Mouse (Mus musculus) myocyte (in vitro differentiated cells): ENCODE data around the gene Ms4a15. TPM values are rescaled to one million over a fixed set of nuclear protein-coding genes. Genes with fewer than 3 reads are reported as not detected.

Experiments used
- H3K27me3 ChIP-seq: one replicate; pipeline ENCODE4 v1.6.1; 2011; ENCODE audit not compliant: control insufficient read depth, insufficient read depth, insufficient read length
- H3K36me3 ChIP-seq: one replicate; pipeline ENCODE4 v1.6.1; 2011; ENCODE audit not compliant: control insufficient read depth, insufficient read depth
- H3K4me2 ChIP-seq: one replicate; pipeline ENCODE4 v1.6.1; 2011; ENCODE audit warnings: low read depth, control low read depth
- H3K4me3 ChIP-seq: one replicate; pipeline ENCODE4 v1.5.1; 2011; ENCODE audit warnings: mild to moderate bottlenecking, control low read depth, moderate library complexity
- H3K79me2 ChIP-seq: one replicate; pipeline ENCODE4 v1.6.1; 2011; ENCODE audit not compliant: control insufficient read depth, insufficient read depth
- H3ac ChIP-seq: one replicate; pipeline ENCODE4 v1.6.1; 2011; ENCODE audit not compliant: control insufficient read depth, insufficient read length
- CEBPB ChIP-seq: IDR thresholded peaks from 2 replicates; pipeline ENCODE4 v1.6.1; 2011; ENCODE audit warnings: mild to moderate bottlenecking, moderate library complexity; ENCODE audit not compliant: poor library complexity, insufficient read depth, severe bottlenecking
- E2F4 ChIP-seq: IDR thresholded peaks from one replicate; pipeline ENCODE4 v1.6.1; 2011; ENCODE audit warnings: mild to moderate bottlenecking, control low read depth, moderate library complexity; ENCODE audit not compliant: insufficient read depth
- MAX ChIP-seq: IDR thresholded peaks from one replicate; pipeline ENCODE4 v1.6.1; 2011; ENCODE audit warnings: low read depth, mild to moderate bottlenecking, control low read depth
- MYOD1 ChIP-seq, 3 experiments: IDR thresholded peaks; one replicate each; pipeline ENCODE4 v1.6.1; 2011; ENCODE audit warnings: control low read depth in 2 of 3, low read depth in 2 of 3, mild to moderate bottlenecking in 2 of 3, moderate library complexity in 1 of 3; ENCODE audit not compliant: insufficient read length in 2 of 3, control insufficient read depth in 1 of 3
- MYOG ChIP-seq, 3 experiments: IDR thresholded peaks; one replicate each; pipeline ENCODE4 v1.6.1; 2011; ENCODE audit warnings: control low read depth in 2 of 3, low read depth in 2 of 3, mild to moderate bottlenecking in 2 of 3; ENCODE audit not compliant: insufficient read length in 2 of 3, control insufficient read depth in 1 of 3, insufficient read depth in 1 of 3
- POLR2A ChIP-seq: IDR thresholded peaks from one replicate; pipeline ENCODE4 v1.6.1; 2011; ENCODE audit warnings: low read depth, mild to moderate bottlenecking, control low read depth, moderate library complexity; ENCODE audit not compliant: insufficient read length
- POLR2AphosphoS2 ChIP-seq: IDR thresholded peaks from one replicate; pipeline ENCODE4 v1.6.1; 2011; ENCODE audit warnings: low read depth, control low read depth; ENCODE audit not compliant: insufficient read length
- REST ChIP-seq: IDR thresholded peaks from one replicate; pipeline ENCODE4 v1.6.1; 2011; ENCODE audit warnings: mild to moderate bottlenecking, control low read depth, moderate library complexity; ENCODE audit not compliant: insufficient read depth, insufficient read length
- SRF ChIP-seq: IDR thresholded peaks from one replicate; pipeline ENCODE4 v1.6.1; 2011; ENCODE audit warnings: low read depth; ENCODE audit not compliant: control insufficient read depth, insufficient read length
- TCF12 ChIP-seq: IDR thresholded peaks from one replicate; pipeline ENCODE4 v1.6.1; 2011; ENCODE audit warnings: mild to moderate bottlenecking, control low read depth; ENCODE audit not compliant: poor library complexity, insufficient read depth, severe bottlenecking
- TCF3 ChIP-seq: IDR thresholded peaks from one replicate; pipeline ENCODE4 v1.6.1; 2011; ENCODE audit warnings: low read depth, control low read depth; ENCODE audit not compliant: insufficient read length
- USF1 ChIP-seq: IDR thresholded peaks from one replicate; pipeline ENCODE4 v1.6.1; 2011; ENCODE audit warnings: low read depth, mild to moderate bottlenecking, control low read depth, moderate library complexity
- polyA plus RNA-seq: library from polyadenylated mRNA; unstranded; fragments of >200 nt; fragmentation: generic; extraction: Trizol; gene quantifications from one replicate; pipeline ENCODE4 v1.2.1, GENCODE M21; 2012; ENCODE audit warnings: missing spikeins

Gene Ms4a15
- polyA plus RNA-seq, 1 experiment: not detected

DNA sequence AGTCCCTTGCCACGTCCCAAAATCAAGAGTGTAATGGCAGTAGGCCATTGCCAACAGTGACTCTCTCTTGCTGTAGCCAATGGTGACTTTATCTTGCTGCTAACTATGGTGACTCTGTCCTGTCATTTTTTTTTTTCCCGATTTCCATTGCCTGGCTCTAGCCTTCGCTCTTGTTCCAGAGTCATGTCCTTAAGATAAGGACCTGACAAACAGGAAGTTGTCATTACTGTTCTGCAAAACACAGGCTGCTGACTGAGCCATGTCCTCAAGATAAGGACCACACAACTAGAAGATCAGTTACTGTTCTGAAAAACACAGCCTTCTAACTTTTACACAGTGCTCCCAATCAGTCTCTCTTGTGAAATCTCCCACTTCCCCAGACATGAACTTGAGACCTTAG, 22.6 kb downstream of the Ms4a15 start:
- Histone ChIP-seq H3K79me2 (no peaks in the 10 kb centered on the region), H3ac (no peak overlapping the region), H3K36me3 (no peaks in the 10 kb centered on the region), H3K27me3 (peaks cover 29% of the 10 kb centered on the region), H3K4me3 (no peak overlapping the region), H3K4me2 (no peak overlapping the region)
- TF ChIP-seq MAX (no peak), MYOG (IDR thresholded peaks at IDR 0.05; ENCODE audit: control insufficient read depth in 1 of 3, insufficient read depth in 1 of 3, insufficient read length in 2 of 3, low read depth in 2 of 3) (no peak), TCF12 (no peak), MYOD1 (IDR thresholded peaks at IDR 0.05; ENCODE audit: control insufficient read depth in 1 of 3, insufficient read length in 2 of 3, low read depth in 2 of 3) (no peak), E2F4 (no peak), SRF (no peak), USF1 (no peak), POLR2AphosphoS2 (no peak), CEBPB (no peak), REST (no peak)

DNA sequence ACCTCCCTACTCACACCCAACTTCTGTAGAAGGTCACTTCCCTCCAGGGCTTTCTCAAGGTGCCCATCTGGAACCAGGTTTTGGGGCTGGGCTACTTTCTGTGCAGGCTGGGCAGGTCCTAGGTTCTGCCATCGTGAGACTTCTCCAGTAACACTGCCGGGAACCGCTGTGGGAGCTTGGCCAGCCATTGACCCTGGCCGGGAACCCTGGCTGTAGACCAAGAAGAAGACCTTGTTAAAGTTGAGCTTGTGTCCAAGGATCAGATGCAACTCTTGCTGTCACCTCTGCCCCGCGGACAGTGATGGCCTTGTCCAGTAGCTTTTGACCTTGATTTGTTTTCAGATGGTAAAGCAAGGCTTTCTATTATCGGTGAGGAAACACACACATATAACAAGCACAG, 24.5 kb downstream of the Ms4a15 start:
- TF ChIP-seq REST (no peak), MYOG (IDR thresholded peaks at IDR 0.05; ENCODE audit: control insufficient read depth in 1 of 3, insufficient read depth in 1 of 3, insufficient read length in 2 of 3, low read depth in 2 of 3) (no peak), POLR2AphosphoS2 (no peak), MYOD1 (IDR thresholded peaks at IDR 0.05; ENCODE audit: control insufficient read depth in 1 of 3, insufficient read length in 2 of 3, low read depth in 2 of 3) (no peak), POLR2A (no peak), USF1 (no peak), SRF (no peak)
- H3K4me2 ChIP-seq: no peak overlapping the region
- no peaks in the 10 kb centered on the region for H3K79me2 ChIP-seq
- no peak overlapping the region for H3K4me3 ChIP-seq
- peaks cover 45% of the 10 kb centered on the region for H3K27me3 ChIP-seq
- H3K36me3 ChIP-seq: no peaks in the 10 kb centered on the region
- H3ac ChIP-seq: no peak overlapping the region

DNA sequence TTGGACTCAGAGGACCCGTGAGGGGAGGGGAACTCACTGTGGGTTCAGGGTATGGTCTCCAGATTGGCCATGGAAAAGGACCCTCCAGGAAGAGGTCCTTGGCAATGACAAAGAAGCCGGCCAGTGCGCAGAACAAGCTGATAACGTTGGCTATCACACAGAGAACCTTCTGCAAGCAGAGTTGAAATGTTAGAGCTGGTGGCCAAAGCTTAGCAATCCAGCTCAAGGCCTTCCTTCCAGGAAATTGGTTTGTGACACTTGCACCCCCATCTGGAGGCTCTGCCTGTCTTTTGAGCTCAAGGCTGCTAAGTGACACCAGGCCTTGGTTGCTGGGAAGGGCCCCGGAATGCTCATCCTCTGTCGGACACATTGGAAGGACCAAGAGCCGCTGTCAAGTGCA, 27.3 kb downstream of the Ms4a15 start:
- no peak for TF ChIP-seq E2F4
- Histone ChIP-seq H3ac (no peak overlapping the region), H3K27me3 (peaks cover 66% of the 10 kb centered on the region), H3K36me3 (no peaks in the 10 kb centered on the region), H3K4me2 (no peak overlapping the region), H3K79me2 (no peaks in the 10 kb centered on the region), H3K4me3 (no peak overlapping the region)

DNA sequence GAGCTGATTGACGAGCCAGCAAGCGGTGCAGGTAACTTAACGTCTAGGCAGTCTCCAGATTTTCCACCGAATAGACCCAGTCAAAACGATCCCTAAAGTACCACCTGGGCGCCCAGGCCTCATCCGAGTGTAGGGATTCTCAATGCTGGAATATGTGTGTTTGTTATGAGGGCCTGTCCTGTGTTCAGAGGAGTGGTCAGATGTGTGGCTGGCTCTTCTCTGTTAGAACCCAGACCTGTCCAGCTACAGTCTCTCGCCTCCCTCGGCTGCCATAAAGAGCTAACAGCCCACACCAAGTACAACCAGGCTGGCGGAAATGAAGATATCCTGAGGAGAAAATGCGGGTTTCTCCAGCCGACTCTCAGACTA, 33.1 kb downstream of the Ms4a15 start:
- no peak for TF ChIP-seq MYOG (IDR thresholded peaks at IDR 0.05; ENCODE audit: control insufficient read depth in 1 of 3, insufficient read depth in 1 of 3, insufficient read length in 2 of 3, low read depth in 2 of 3)
- no peak for TF ChIP-seq CEBPB
- TF ChIP-seq POLR2A: no peak
- no peak for TF ChIP-seq USF1
- no peak for TF ChIP-seq POLR2AphosphoS2
- TF ChIP-seq MYOD1 (IDR thresholded peaks at IDR 0.05; ENCODE audit: control insufficient read depth in 1 of 3, insufficient read length in 2 of 3, low read depth in 2 of 3): no peak
- no peak for TF ChIP-seq MAX
- no peak for TF ChIP-seq REST
- no peak for TF ChIP-seq TCF3
- no peak for TF ChIP-seq SRF
- TF ChIP-seq TCF12: no peak
- TF ChIP-seq E2F4: no peak
- Histone ChIP-seq H3K4me3 (no peak overlapping the region), H3K79me2 (no peaks in the 10 kb centered on the region), H3K4me2 (no peak overlapping the region), H3ac (no peak overlapping the region), H3K36me3 (no peaks in the 10 kb centered on the region), H3K27me3 (peaks cover 39% of the 10 kb centered on the region)

DNA sequence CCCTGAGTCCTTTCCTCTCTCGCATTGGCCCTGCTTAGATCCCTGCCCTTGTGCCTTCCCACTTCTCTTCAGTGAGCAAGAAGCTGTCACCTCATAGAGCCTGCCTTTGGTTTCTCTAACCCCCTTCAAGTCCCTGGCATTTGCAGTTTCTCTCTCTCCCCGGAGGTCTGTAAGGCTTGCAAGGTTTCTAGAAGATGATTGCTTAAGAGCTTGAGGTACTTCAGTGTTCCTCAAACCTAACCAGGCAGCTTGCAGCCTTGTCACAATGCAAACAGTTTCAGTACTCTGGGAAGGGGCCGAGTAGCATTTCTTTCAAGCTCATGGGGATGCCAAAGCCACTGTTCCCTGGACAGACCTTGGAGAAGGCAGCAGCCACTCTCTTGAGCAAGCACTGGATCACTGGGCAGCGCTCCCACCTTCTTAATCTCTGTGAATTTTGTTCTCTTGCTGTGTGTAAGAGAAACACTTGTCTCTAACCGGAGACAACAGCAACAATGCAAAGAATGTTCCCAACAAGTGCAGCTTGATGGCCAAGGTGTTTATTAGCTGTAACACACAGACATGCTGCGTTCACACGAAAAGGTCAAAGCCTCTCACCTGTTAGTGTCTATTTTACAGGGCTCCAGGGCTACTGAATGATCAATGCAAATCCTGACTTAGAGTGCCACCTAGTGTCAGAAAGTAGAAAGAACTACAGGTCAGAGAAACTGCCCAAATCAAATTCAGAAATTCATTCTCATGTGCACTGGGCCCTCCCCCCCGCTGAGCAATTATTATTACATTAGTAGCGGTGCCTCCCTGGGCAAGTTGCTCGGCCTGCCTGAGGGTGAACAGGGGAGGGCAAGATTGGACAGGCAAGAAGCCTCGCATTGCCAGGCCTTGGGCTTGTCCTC, 33.7 kb downstream of the Ms4a15 start:
- Histone ChIP-seq H3K36me3 (no peaks in the 10 kb centered on the region), H3K4me2 (peak overlapping the region; percentile 21), H3ac (no peak overlapping the region), H3K79me2 (no peaks in the 10 kb centered on the region), H3K27me3 (peaks cover 33% of the 10 kb centered on the region), H3K4me3 (no peak overlapping the region)
- TF ChIP-seq USF1 (no peak), MYOG (IDR thresholded peaks at IDR 0.05; ENCODE audit: control insufficient read depth in 1 of 3, insufficient read depth in 1 of 3, insufficient read length in 2 of 3, low read depth in 2 of 3) (peak in 1 of 3 experiments; percentile 31), CEBPB (no peak), E2F4 (no peak), MYOD1 (IDR thresholded peaks at IDR 0.05; ENCODE audit: control insufficient read depth in 1 of 3, insufficient read length in 2 of 3, low read depth in 2 of 3) (peak; percentile 91 to 96 (median 93))
